Mouse (Mus musculus) lung, adult 2 months (tissue): ENCODE measurements around the gene Ugt1a1.

Experiments
- CTCF ChIP-seq: fragments of 200-500 bp; IDR thresholded peaks from 2 replicates; pipeline ENCODE4 v1.5.1; 2011; ENCODE audit warnings: mild to moderate bottlenecking, low read length, control low read depth; ENCODE audit not compliant: insufficient read depth
- POLR2A ChIP-seq: fragments of 200-500 bp; IDR thresholded peaks from 2 replicates; pipeline ENCODE4 v1.6.1; 2011; ENCODE audit warnings: low read depth, mild to moderate bottlenecking, control low read depth, low read length, borderline replicate concordance; ENCODE audit errors: extremely low read depth

- TF ChIP-seq POLR2A, result no peak
- TF ChIP-seq CTCF, result no peak
These were observed 41.3 kb downstream of the Ugt1a1 start for GRCm38 (mm10) chr1:88253106-88253505.
